Mouse (Mus musculus) testis, postnatal 10 days (tissue): ENCODE measurements around the gene Pak7.

Experiments
- DNase-seq: peaks from one replicate; pipeline ENCODE4 v3.0.0; 2021; ENCODE audit warnings: low spot score

Gene Pak7

GRCm38 (mm10) chr2:136150752-136151151 lies 237.0 kb downstream of the Pak7 start:
- DNase-seq: no peak

- no peak for DNase-seq
Observed at GRCm38 (mm10) chr2:136149530-136149929, 238.2 kb downstream of the Pak7 start.

GRCm38 (mm10) chr2:136148999-136149398 lies 238.8 kb downstream of the Pak7 start:
- peak; percentile 86 for DNase-seq

GRCm38 (mm10) chr2:136140807-136141206 lies 247.0 kb downstream of the Pak7 start:
- DNase-seq: no peak

GRCm38 (mm10) chr2:136139159-136140069 lies 248.4 kb downstream of the Pak7 start:
- DNase-seq: peak; percentile 68

GRCm38 (mm10) chr2:136138451-136138850 lies 249.3 kb downstream of the Pak7 start:
- DNase-seq: no peak

GRCm38 (mm10) chr2:136121867-136122266 lies 265.9 kb downstream of the Pak7 start:
- no peak for DNase-seq

GRCm38 (mm10) chr2:136118006-136118405 lies 269.8 kb downstream of the Pak7 start:
- no peak for DNase-seq

- no peak for DNase-seq
Observed at GRCm38 (mm10) chr2:136113374-136113773, 274.4 kb downstream of the Pak7 start.

- no peak for DNase-seq
Observed at GRCm38 (mm10) chr2:136109038-136109363, 278.8 kb downstream of the Pak7 start.

- DNase-seq: no peak
Observed at GRCm38 (mm10) chr2:136108124-136109037, 279.4 kb downstream of the Pak7 start.

- DNase-seq: no peak
Observed at GRCm38 (mm10) chr2:136107597-136107996, 280.2 kb downstream of the Pak7 start.

- DNase-seq: no peak
Observed at GRCm38 (mm10) chr2:136097143-136097542, 290.6 kb downstream of the Pak7 start.

GRCm38 (mm10) chr2:136095978-136096377 lies 291.8 kb downstream of the Pak7 start:
- no peak for DNase-seq

- no peak for DNase-seq
Observed at GRCm38 (mm10) chr2:136064356-136064755, 323.4 kb downstream of the Pak7 start.

- DNase-seq: no peak
Observed at GRCm38 (mm10) chr2:136059029-136059669, 328.6 kb downstream of the Pak7 start.

- DNase-seq: no peak
Observed at GRCm38 (mm10) chr2:136058398-136058797, 329.4 kb downstream of the Pak7 start.

GRCm38 (mm10) chr2:136057861-136058331 lies 329.9 kb downstream of the Pak7 start:
- DNase-seq: peak; percentile 53

GRCm38 (mm10) chr2:136051688-136052289 lies 336.0 kb downstream of the Pak7 start, which contains the start of gene Lamp5:
TSS of gene Lamp5 (plus strand) at chr2:136052239.
- DNase-seq: no peak

- no peak for DNase-seq
Observed at GRCm38 (mm10) chr2:136050793-136051615, 336.8 kb downstream of the Pak7 start.

GRCm38 (mm10) chr2:136048464-136048863 lies 339.3 kb downstream of the Pak7 start:
- DNase-seq: no peak
